Mouse (Mus musculus) heart, embryonic 16.5 days (tissue): ENCODE measurements around the gene Trim54. TPM values are rescaled to one million over a fixed set of nuclear protein-coding genes. Genes with fewer than 3 reads are reported as not detected.

Experiments
- polyA plus RNA-seq: library from polyadenylated mRNA; unstranded; fragments of >200 nt; fragmentation: Nextera tagmentation; extraction: Ambion mirVana; gene quantifications from 2 replicates; pipeline ENCODE4 v1.2.1, GENCODE M21; 2015

The Trim54 gene
- polyA plus RNA-seq, 1 experiment from 2014 or later = 11.2 TPM

Other genes starting within 250 kb of the Trim54 start
- 58.8 and 61.7 TPM in 2 replicates for gene Tmem214, start 248.7 kb upstream of the Trim54 start, polyA plus RNA-seq
- gene Agbl5, start 228.0 kb upstream of the Trim54 start, polyA plus RNA-seq = 10.8 and 11.8 TPM in 2 replicates
- gene Ost4, start 208.9 kb upstream of the Trim54 start, polyA plus RNA-seq = 349 and 355 TPM in 2 replicates
- 145 and 157 TPM in 2 replicates for gene Emilin1, start 203.3 kb upstream of the Trim54 start, polyA plus RNA-seq
- 12.9 and 15.0 TPM in 2 replicates for gene Khk, start 195.3 kb upstream of the Trim54 start, polyA plus RNA-seq
- gene Cgref1, start 171.1 kb upstream of the Trim54 start, polyA plus RNA-seq = 2.6 and 2.7 TPM in 2 replicates
- gene Preb, start 156.4 kb upstream of the Trim54 start, polyA plus RNA-seq = 95.9 and 96.5 TPM in 2 replicates
- 0.09 and 0.24 TPM in 2 replicates for gene Tcf23, start 148.1 kb upstream of the Trim54 start, polyA plus RNA-seq
- 117 and 121 TPM in 2 replicates for gene Atraid, start 68.4 kb upstream of the Trim54 start, polyA plus RNA-seq
- 9.4 and 9.5 TPM in 2 replicates for gene Slc5a6, start 67.8 kb upstream of the Trim54 start, polyA plus RNA-seq
- gene Cad, start 61.9 kb upstream of the Trim54 start, polyA plus RNA-seq = 14.4 and 18.4 TPM in 2 replicates
- not detected in 2 replicates for gene Dnajc5g, start 10.4 kb upstream of the Trim54 start, polyA plus RNA-seq
- gene Slc30a3, start 8.5 kb upstream of the Trim54 start, polyA plus RNA-seq = 0.27 and 0.35 TPM in 2 replicates
- not detected in 2 replicates for gene Ucn, start 22.1 kb downstream of the Trim54 start, polyA plus RNA-seq
- 87.6 and 91.5 TPM in 2 replicates for gene Mpv17, start 37.5 kb downstream of the Trim54 start, polyA plus RNA-seq
- gene Gm29609, start 63.2 kb downstream of the Trim54 start, polyA plus RNA-seq = 0.63 and 1.3 TPM in 2 replicates
- 39.7 and 46.4 TPM in 2 replicates for gene Gtf3c2, start 63.4 kb downstream of the Trim54 start, polyA plus RNA-seq
- 113 and 122 TPM in 2 replicates for gene Snx17, start 76.5 kb downstream of the Trim54 start, polyA plus RNA-seq
- gene Eif2b4, start 76.7 kb downstream of the Trim54 start, polyA plus RNA-seq = 61.4 and 73.3 TPM in 2 replicates
- 6.2 and 6.5 TPM in 2 replicates for gene Zfp513, start 85.6 kb downstream of the Trim54 start, polyA plus RNA-seq
- 102 and 103 TPM in 2 replicates for gene Ppm1g, start 104.0 kb downstream of the Trim54 start, polyA plus RNA-seq
- gene Nrbp1, start 124.2 kb downstream of the Trim54 start, polyA plus RNA-seq = 123 TPM in 2 replicates
- 0.29 and 0.40 TPM in 2 replicates for gene Gm9970, start 124.5 kb downstream of the Trim54 start, polyA plus RNA-seq
- 5.4 and 6.3 TPM in 2 replicates for gene Krtcap3, start 135.0 kb downstream of the Trim54 start, polyA plus RNA-seq
- 22.3 and 26.8 TPM in 2 replicates for gene Ift172, start 174.4 kb downstream of the Trim54 start, polyA plus RNA-seq
- 15.7 and 16.9 TPM in 2 replicates for gene Fndc4, start 179.4 kb downstream of the Trim54 start, polyA plus RNA-seq
- gene Gckr, start 180.7 kb downstream of the Trim54 start, polyA plus RNA-seq = 0.16 and 0.18 TPM in 2 replicates